Mouse (Mus musculus): Measurements from ENCODE around the gene Borcs5. TPM values are rescaled to one million over a fixed set of nuclear protein-coding genes. Genes with fewer than 3 reads are reported as not detected.
A peak's percentile ranks its signal among the peaks of the same experiment; 100 is the strongest.

Borcs5 gene
- polyA plus RNA-seq, 1 experiment from 2014 or later = 37.4 TPM

DNA sequence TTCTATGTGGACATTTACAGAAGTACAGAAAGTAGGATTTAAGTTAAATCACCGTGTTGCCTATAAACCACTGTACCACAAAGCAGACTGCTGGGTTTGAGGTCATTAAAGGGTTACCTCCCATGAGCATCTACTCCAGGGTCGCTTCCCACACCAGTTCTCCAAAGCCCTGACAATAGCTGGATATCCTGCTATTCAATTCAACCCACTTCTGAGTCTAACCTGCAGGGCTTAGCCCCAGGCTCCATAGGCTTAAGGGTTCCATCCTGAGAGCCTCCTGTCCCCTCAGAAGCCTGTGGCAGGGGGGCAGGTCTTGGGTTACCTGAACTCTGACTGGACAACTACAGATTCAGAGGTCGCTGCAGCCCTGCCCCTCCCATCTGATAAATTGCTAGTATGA is 19.2 kb upstream of the Borcs5 start:
- 84% methylated on average over 3 of the region's 3 CpGs for WGBS
- Histone ChIP-seq H3K9me3 (ENCODE audit: control insufficient read depth, low read length) (no peaks in the 10 kb centered on the region), H3K9ac (ENCODE audit: low read depth, low read length) (no peak overlapping the region), H3K27me3 (ENCODE audit: control insufficient read depth, insufficient read depth, low read length) (no peaks in the 10 kb centered on the region), H3K4me1 (replicated peaks; ENCODE audit: control insufficient read depth, insufficient read depth, low read length) (no peaks in the 10 kb centered on the region), H3K4me2 (replicated peaks; ENCODE audit: low read depth, low read length) (no peak overlapping the region), H3K27ac (ENCODE audit: low read depth, low read length) (no peak overlapping the region), H3K4me3 (ENCODE audit: low read depth, low read length) (no peak overlapping the region), H3K36me3 (ENCODE audit: control insufficient read depth, insufficient read depth, low read length) (no peaks in the 10 kb centered on the region)
- DNase-seq (ENCODE audit: low spot score) (no peak), ATAC-seq (ENCODE audit: low FRiP score) (no peak)

DNA sequence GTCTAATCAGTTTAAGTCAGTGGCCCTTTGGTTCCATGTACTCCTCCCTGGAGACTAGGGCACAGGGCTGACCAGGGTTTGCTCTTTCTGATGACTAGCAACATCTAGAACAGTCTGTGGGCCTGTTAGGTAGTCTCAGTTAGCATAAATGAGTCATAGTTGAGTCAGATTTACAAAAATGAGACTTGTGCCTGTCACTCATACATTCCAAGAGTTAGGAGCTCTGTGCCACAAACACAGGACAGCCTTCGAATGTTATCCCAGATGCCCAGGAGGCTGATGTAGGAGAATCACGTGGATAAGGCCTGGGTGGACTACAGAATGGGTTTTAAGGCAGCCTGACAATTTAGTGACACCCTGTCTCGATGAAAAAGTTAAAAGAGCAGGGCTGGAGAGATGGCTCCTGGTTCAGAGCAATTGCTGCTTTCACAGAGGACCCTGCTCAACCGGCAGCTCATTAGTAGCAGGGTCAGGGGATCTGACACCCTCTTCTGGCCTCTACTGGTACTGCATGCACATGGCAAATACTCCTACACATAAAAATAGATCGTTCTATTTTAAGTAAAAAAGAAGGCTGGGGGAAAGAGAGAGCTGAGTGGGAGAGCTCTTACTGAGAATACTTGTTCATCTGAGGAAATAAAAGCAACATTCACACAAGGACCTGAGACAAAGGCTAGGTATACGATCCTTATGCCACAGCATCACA is 18.3 kb upstream of the Borcs5 start:
- H3K27me3 ChIP-seq (ENCODE audit: control insufficient read depth, insufficient read depth, low read length) = no peaks in the 10 kb centered on the region
- H3K4me2 ChIP-seq (replicated peaks; ENCODE audit: low read depth, low read length) = no peak overlapping the region
- 73% methylated on average over 6 of the region's 6 CpGs for WGBS
- H3K27ac ChIP-seq (ENCODE audit: low read depth, low read length) = no peak overlapping the region
- H3K9me3 ChIP-seq (ENCODE audit: control insufficient read depth, low read length) = no peaks in the 10 kb centered on the region
- no peaks in the 10 kb centered on the region for H3K4me1 ChIP-seq (replicated peaks; ENCODE audit: control insufficient read depth, insufficient read depth, low read length)
- H3K9ac ChIP-seq (ENCODE audit: low read depth, low read length) = no peak overlapping the region
- no peaks in the 10 kb centered on the region for H3K36me3 ChIP-seq (ENCODE audit: control insufficient read depth, insufficient read depth, low read length)
- DNase-seq (ENCODE audit: low spot score) (peak; percentile 35), ATAC-seq (ENCODE audit: low FRiP score) (no peak)
- H3K4me3 ChIP-seq (ENCODE audit: low read depth, low read length) = no peak overlapping the region

DNA sequence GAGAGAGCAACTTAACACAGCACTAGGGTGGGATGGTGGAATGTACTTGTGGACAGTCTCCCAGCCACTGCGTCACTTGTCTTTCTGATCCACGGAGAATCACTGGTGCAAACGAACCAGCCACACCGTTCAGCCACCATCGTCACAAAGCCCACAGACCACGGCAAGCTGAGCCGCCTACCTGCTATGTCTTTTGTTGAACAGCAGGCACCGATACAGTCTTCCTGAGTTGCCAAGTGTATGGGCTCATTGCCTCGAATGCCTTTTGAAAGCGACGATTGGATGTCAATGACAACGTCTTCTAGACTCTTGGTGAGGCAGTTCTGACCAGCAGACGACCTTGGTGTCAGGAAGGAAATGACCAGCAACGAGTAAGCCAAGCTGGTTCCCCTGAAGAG is 17.8 kb upstream of the Borcs5 start:
- no peaks in the 10 kb centered on the region for H3K36me3 ChIP-seq (ENCODE audit: control insufficient read depth, insufficient read depth, low read length)
- H3K9me3 ChIP-seq (ENCODE audit: control insufficient read depth, low read length) = no peaks in the 10 kb centered on the region
- no peaks in the 10 kb centered on the region for H3K4me1 ChIP-seq (replicated peaks; ENCODE audit: control insufficient read depth, insufficient read depth, low read length)
- no peaks in the 10 kb centered on the region for H3K27me3 ChIP-seq (ENCODE audit: control insufficient read depth, insufficient read depth, low read length)
- DNase-seq (ENCODE audit: low spot score) (no peak), ATAC-seq (ENCODE audit: low FRiP score) (no peak)
- no peak overlapping the region for H3K9ac ChIP-seq (ENCODE audit: low read depth, low read length)
- no peak overlapping the region for H3K4me3 ChIP-seq (ENCODE audit: low read depth, low read length)
- H3K4me2 ChIP-seq (replicated peaks; ENCODE audit: low read depth, low read length) = no peak overlapping the region
- no peak overlapping the region for H3K27ac ChIP-seq (ENCODE audit: low read depth, low read length)
- 82% methylated on average over 14 of the region's 14 CpGs for WGBS

DNA sequence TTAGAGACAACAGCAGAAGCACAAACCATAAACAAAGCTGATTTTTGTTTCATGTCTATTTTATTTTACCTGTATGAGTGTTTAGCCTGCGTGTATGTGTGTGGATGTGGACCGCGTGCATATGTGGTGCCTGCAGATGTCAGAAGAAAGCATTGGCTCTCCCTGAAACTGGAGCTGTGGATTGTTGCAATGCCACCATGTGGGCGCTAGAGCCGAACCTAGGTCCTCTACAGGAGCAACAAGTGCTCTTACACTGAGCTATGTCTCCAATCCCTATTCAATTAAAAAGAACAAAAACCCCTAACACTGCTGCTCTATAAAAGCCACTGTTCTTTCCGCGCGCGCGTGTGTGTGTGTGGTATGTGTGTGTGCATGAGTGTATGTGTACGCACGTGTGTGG is 13.9 kb upstream of the Borcs5 start:
- Histone ChIP-seq H3K36me3 (ENCODE audit: control insufficient read depth, insufficient read depth, low read length) (no peaks in the 10 kb centered on the region), H3K9ac (ENCODE audit: low read depth, low read length) (no peak overlapping the region), H3K9me3 (ENCODE audit: control insufficient read depth, low read length) (no peaks in the 10 kb centered on the region), H3K27ac (ENCODE audit: low read depth, low read length) (no peak overlapping the region), H3K4me1 (replicated peaks; ENCODE audit: control insufficient read depth, insufficient read depth, low read length) (no peaks in the 10 kb centered on the region), H3K27me3 (ENCODE audit: control insufficient read depth, insufficient read depth, low read length) (no peaks in the 10 kb centered on the region), H3K4me3 (ENCODE audit: low read depth, low read length) (no peak overlapping the region), H3K4me2 (replicated peaks; ENCODE audit: low read depth, low read length) (no peak overlapping the region)
- ATAC-seq (ENCODE audit: low FRiP score) (no peak), DNase-seq (ENCODE audit: low spot score) (no peak)
- WGBS = 70% methylated on average over 12 of the region's 12 CpGs

DNA sequence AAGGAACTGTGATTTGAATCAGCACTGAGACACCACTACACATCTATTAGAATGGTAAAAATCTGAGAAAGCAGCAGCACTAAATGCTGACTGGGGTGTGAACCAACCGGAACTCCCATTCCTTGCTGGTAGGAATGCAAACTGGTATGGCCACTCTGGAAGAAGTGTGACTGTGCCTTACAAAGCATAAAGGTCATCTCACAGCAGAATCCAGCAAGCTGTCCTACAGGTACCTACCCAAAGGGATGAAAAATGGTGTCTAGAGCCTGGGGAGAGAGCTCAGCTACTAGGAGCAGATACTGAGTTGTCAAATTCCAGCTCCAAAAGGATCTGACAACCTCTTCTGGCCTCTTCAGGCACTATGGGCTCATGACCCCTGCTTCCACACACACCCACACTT is 12.7 kb upstream of the Borcs5 start:
- 97% methylated on average over 1 of the region's 1 CpGs for WGBS
- ATAC-seq (ENCODE audit: low FRiP score) = no peak

DNA sequence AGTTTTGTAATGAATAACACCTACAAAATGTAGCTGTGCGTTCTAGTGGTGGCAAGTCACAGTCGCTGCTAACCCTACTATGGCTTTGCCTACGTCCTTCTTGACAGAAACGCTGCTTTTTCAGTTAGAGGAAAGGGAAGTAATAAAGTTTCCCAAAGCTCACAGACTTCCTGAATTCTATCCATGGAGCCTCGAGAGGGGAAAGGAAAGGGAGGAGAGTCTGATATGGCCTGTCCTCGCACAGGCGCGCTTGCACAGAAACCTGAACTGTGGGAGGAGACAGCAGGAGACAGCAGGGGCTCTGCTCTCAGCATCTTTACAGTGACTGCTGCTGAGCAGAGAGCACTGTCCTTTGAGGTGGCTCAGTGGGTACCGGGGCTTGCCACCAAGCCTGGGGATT is 8.9 kb upstream of the Borcs5 start:
- no peak overlapping the region for H3K4me2 ChIP-seq (replicated peaks; ENCODE audit: low read depth, low read length)
- peaks cover 5% of the 10 kb centered on the region for H3K27me3 ChIP-seq (ENCODE audit: control insufficient read depth, insufficient read depth, low read length)
- DNase-seq (ENCODE audit: low spot score) = no peak
- WGBS = 68% methylated on average over 9 of the region's 9 CpGs
- ATAC-seq (ENCODE audit: low FRiP score) = no peak
- no peak overlapping the region for H3K4me3 ChIP-seq (ENCODE audit: low read depth, low read length)
- no peak overlapping the region for H3K27ac ChIP-seq (ENCODE audit: low read depth, low read length)
- H3K9ac ChIP-seq (ENCODE audit: low read depth, low read length) = no peak overlapping the region
- H3K9me3 ChIP-seq (ENCODE audit: control insufficient read depth, low read length) = no peaks in the 10 kb centered on the region
- H3K36me3 ChIP-seq (ENCODE audit: control insufficient read depth, insufficient read depth, low read length) = no peaks in the 10 kb centered on the region
- H3K4me1 ChIP-seq (replicated peaks; ENCODE audit: control insufficient read depth, insufficient read depth, low read length) = no peaks in the 10 kb centered on the region; the same call in 1 of the 2 replicates

More for the DNA sequence above, 12.7 kb upstream of the Borcs5 start:
- Histone ChIP-seq H3K4me1 (replicated peaks; ENCODE audit: control insufficient read depth, insufficient read depth, low read length) (no peaks in the 10 kb centered on the region), H3K9ac (ENCODE audit: low read depth, low read length) (no peak overlapping the region), H3K27me3 (ENCODE audit: control insufficient read depth, insufficient read depth, low read length) (peaks cover under 1% of the 10 kb centered on the region), H3K36me3 (ENCODE audit: control insufficient read depth, insufficient read depth, low read length) (no peaks in the 10 kb centered on the region), H3K4me3 (ENCODE audit: low read depth, low read length) (no peak overlapping the region), H3K9me3 (ENCODE audit: control insufficient read depth, low read length) (no peaks in the 10 kb centered on the region), H3K4me2 (replicated peaks; ENCODE audit: low read depth, low read length) (no peak overlapping the region), H3K27ac (ENCODE audit: low read depth, low read length) (no peak overlapping the region)
- DNase-seq (ENCODE audit: low spot score) = no peak

DNA sequence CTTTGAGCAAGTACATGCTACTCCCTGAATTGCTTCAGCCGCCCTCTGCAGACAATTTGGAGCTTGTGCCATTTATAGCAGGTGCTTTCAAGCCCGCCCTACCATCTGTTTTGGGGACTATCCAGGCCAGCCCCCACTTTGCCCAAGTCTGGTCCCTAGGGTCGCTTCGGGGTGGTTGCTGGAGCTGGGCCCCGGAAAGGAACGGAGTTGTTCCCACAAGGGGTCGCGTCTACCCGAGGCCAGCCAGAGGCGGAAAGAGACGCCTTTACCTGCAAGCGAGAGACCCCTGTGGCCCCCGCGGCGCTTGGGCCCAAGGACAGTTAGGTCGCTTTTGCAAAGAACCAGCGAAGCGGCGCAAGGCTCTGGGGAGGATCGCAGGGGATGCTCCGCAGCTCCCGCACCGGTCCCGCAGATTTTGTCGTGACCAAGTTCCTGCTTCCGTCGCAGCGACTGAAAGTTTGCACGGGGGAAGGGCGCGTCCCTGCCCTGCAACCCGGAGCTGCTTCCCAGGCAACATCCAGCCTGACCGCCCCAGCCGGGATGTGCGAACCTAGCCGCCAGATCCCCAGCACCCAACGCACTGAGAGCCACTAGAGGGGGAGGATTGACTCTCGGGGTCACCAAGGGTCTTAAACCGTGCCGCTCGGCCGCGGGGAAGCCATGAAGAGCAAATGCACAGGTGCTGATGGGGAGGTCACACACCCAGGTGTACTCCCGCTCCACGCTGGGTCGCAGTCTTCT is 7.2 kb upstream of the Borcs5 start, which contains the start of gene Mansc1:
TSS of gene Mansc1 (minus strand) at position 542 of the 741 bp plus-strand sequence.
- H3K36me3 ChIP-seq (ENCODE audit: control insufficient read depth, insufficient read depth, low read length) = no peaks in the 10 kb centered on the region
- peak within 1 kb of the TSS; percentile 48 for H3K4me3 ChIP-seq (ENCODE audit: low read depth, low read length)
- DNase-seq (ENCODE audit: low spot score) (peak; percentile 56), ATAC-seq (ENCODE audit: low FRiP score) (peak; percentile 60; the same call in 1 of the 2 replicates)
- H3K27me3 ChIP-seq (ENCODE audit: control insufficient read depth, insufficient read depth, low read length) = peaks cover 5% of the 10 kb centered on the region
- H3K4me2 ChIP-seq (replicated peaks; ENCODE audit: low read depth, low read length) = peak within 1 kb of the TSS; percentile 87
- peak within 1 kb of the TSS; percentile 56 for H3K9ac ChIP-seq (ENCODE audit: low read depth, low read length)
- no peak within 1 kb of the TSS for H3K27ac ChIP-seq (ENCODE audit: low read depth, low read length)
- WGBS = 1% methylated on average over 46 of the region's 46 CpGs
- no peaks in the 10 kb centered on the region; the same call in 1 of the 2 replicates for H3K4me1 ChIP-seq (replicated peaks; ENCODE audit: control insufficient read depth, insufficient read depth, low read length)
- H3K9me3 ChIP-seq (ENCODE audit: control insufficient read depth, low read length) = no peaks in the 10 kb centered on the region

DNA sequence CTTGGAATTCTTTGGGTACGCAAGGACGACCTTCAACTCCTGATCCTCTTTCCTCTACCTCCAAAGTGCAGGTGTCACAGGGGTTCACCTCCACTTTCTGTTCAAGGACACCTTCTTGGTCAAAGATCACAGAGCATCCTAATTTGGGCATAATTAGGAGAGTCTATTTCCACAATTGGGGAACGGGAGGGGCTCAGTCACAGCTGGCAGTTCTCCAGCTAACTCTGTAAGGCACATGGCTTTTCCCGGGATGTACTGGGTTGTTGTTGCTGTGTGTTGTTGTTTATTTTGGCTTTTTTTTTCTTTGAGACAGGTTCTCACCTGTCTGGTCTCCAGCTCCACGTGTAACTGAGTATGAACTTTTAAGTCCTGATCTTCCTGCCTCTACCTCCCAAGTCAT is 6.6 kb upstream of the Borcs5 start:
- Histone ChIP-seq H3K36me3 (ENCODE audit: control insufficient read depth, insufficient read depth, low read length) (no peaks in the 10 kb centered on the region), H3K4me1 (replicated peaks; ENCODE audit: control insufficient read depth, insufficient read depth, low read length) (no peaks in the 10 kb centered on the region; the same call in 1 of the 2 replicates), H3K9ac (ENCODE audit: low read depth, low read length) (no peak overlapping the region; the same call in 1 of the 2 replicates), H3K4me2 (replicated peaks; ENCODE audit: low read depth, low read length) (peak overlapping the region; percentile 87), H3K4me3 (ENCODE audit: low read depth, low read length) (peak overlapping the region; percentile 48), H3K27ac (ENCODE audit: low read depth, low read length) (no peak overlapping the region), H3K9me3 (ENCODE audit: control insufficient read depth, low read length) (no peaks in the 10 kb centered on the region), H3K27me3 (ENCODE audit: control insufficient read depth, insufficient read depth, low read length) (peaks cover 5% of the 10 kb centered on the region)
- no peak for ATAC-seq (ENCODE audit: low FRiP score)
- WGBS = 50% methylated on average over 5 of the region's 5 CpGs
- DNase-seq (ENCODE audit: low spot score) = no peak

Data from hindbrain, embryonic 11.5 days (tissue).